Mouse (Mus musculus) heart, embryonic 11.5 days (tissue): ENCODE results near the gene Chchd6. TPM values are rescaled to one million over a fixed set of nuclear protein-coding genes. Genes with fewer than 3 reads are reported as not detected.

Experiments used
- ATAC-seq: fragments of 200-750 bp; cut with Nextera tagmentation; replicated peaks from 2 replicates; pipeline ENCODE4 v1.8.0; 2017; ENCODE audit warnings: moderate library complexity; ENCODE audit not compliant: insufficient number of reproducible peaks, low FRiP score, low TSS enrichment
- H3K27ac ChIP-seq: fragments of 300-500 bp; sonication (generic); 2 replicates; pipeline ENCODE4 v1.5.1; 2014; ENCODE audit warnings: mild to moderate bottlenecking, low read depth, low read length
- H3K27me3 ChIP-seq: fragments of 300-500 bp; sonication (generic); 2 replicates; pipeline ENCODE4 v1.6.1; 2014; ENCODE audit warnings: mild to moderate bottlenecking, low read length, mixed read lengths; ENCODE audit not compliant: control insufficient read depth, insufficient read depth
- H3K36me3 ChIP-seq: fragments of 300-500 bp; sonication (generic); 2 replicates; pipeline ENCODE4 v1.6.1; 2014; ENCODE audit warnings: mild to moderate bottlenecking, low read length, moderate library complexity, mixed read lengths; ENCODE audit not compliant: control insufficient read depth, insufficient read depth
- H3K4me1 ChIP-seq: fragments of 300-500 bp; sonication (generic); 2 replicates; pipeline ENCODE4 v1.6.1; 2014; ENCODE audit warnings: low read length; ENCODE audit not compliant: control insufficient read depth, insufficient read depth
- H3K4me2 ChIP-seq: fragments of 300-500 bp; sonication (generic); 2 replicates; pipeline ENCODE4 v1.6.1; 2014; ENCODE audit warnings: mild to moderate bottlenecking, moderate library complexity
- H3K4me3 ChIP-seq: fragments of 300-500 bp; sonication (generic); 2 replicates; pipeline ENCODE4 v1.5.1; 2014; ENCODE audit warnings: low read depth, low read length
- H3K9ac ChIP-seq: fragments of 300-500 bp; sonication (generic); 2 replicates; pipeline ENCODE4 v1.6.1; 2014; ENCODE audit warnings: mild to moderate bottlenecking, low read depth, low read length, moderate library complexity
- H3K9me3 ChIP-seq: fragments of 300-500 bp; sonication (generic); replicated peaks from 2 replicates; pipeline ENCODE4 v1.6.1; 2016; ENCODE audit warnings: low read length; ENCODE audit not compliant: control insufficient read depth
- WGBS: fragments of 180-500 bp; shearing (Covaris S2); extraction: QIAGEN DNeasy Blood & Tissue Kit; methylation state at CpG from one replicate; pipeline ENCODE4 v1.1.7; 2014; ENCODE audit not compliant: insufficient replicate concordance; 5-methylcytosine and 5-hydroxymethylcytosine counted together
- polyA plus RNA-seq: library from polyadenylated mRNA; unstranded; fragments of >200 nt; fragmentation: Nextera tagmentation; extraction: Ambion mirVana; gene quantifications from 2 replicates; pipeline ENCODE4 v1.2.1, GENCODE M21; 2014

Chchd6 gene
- polyA plus RNA-seq, 1 experiment from 2014 or later: 45.5 TPM

- ATAC-seq: no peak
- 51% methylated on average over 2 of the region's 2 CpGs for WGBS
- H3K4me2 ChIP-seq: no peak overlapping the region
Observed at GRCm38 (mm10) chr6:89508725-89509124, 86.7 kb downstream of the Chchd6 start.

GRCm38 (mm10) chr6:89508263-89508662 is 87.2 kb downstream of the Chchd6 start:
- H3K4me1 ChIP-seq: no peaks in the 10 kb centered on the region
- ATAC-seq: no peak
- no peak overlapping the region for H3K9ac ChIP-seq
- no peaks in the 10 kb centered on the region for H3K9me3 ChIP-seq
- H3K36me3 ChIP-seq: no peaks in the 10 kb centered on the region
- no peaks in the 10 kb centered on the region for H3K27me3 ChIP-seq
- no peak overlapping the region for H3K4me2 ChIP-seq
- H3K4me3 ChIP-seq: no peak overlapping the region
- no peak overlapping the region for H3K27ac ChIP-seq

More at GRCm38 (mm10) chr6:89508725-89509124, 86.7 kb downstream of the Chchd6 start:
- Histone ChIP-seq H3K9ac (no peak overlapping the region), H3K9me3 (no peaks in the 10 kb centered on the region), H3K36me3 (no peaks in the 10 kb centered on the region), H3K27me3 (no peaks in the 10 kb centered on the region), H3K4me1 (no peaks in the 10 kb centered on the region), H3K27ac (no peak overlapping the region), H3K4me3 (no peak overlapping the region)

- Histone ChIP-seq H3K36me3 (no peaks in the 10 kb centered on the region), H3K9ac (no peak overlapping the region), H3K4me1 (0 out of 2 replicates have a peak, but pooled peaks cover 4% of the 10 kb centered on the region), H3K9me3 (no peaks in the 10 kb centered on the region), H3K4me2 (no peak overlapping the region), H3K27ac (no peak overlapping the region), H3K4me3 (no peak overlapping the region), H3K27me3 (no peaks in the 10 kb centered on the region)
- 83% methylated on average over 1 of the region's 1 CpGs for WGBS
- no peak for ATAC-seq
Observed at GRCm38 (mm10) chr6:89499961-89500360, 95.5 kb downstream of the Chchd6 start.

- Histone ChIP-seq H3K9me3 (no peaks in the 10 kb centered on the region), H3K4me2 (no peak overlapping the region), H3K4me3 (no peak overlapping the region), H3K9ac (no peak overlapping the region), H3K4me1 (0 out of 2 replicates have a peak, but pooled peaks cover 4% of the 10 kb centered on the region), H3K27ac (no peak overlapping the region), H3K27me3 (no peaks in the 10 kb centered on the region), H3K36me3 (no peaks in the 10 kb centered on the region)
- WGBS: 38% methylated on average over 6 of the region's 6 CpGs
- no peak for ATAC-seq
Observed at GRCm38 (mm10) chr6:89498764-89499516, 96.5 kb downstream of the Chchd6 start.

GRCm38 (mm10) chr6:89496916-89497315 is 98.5 kb downstream of the Chchd6 start:
- H3K27me3 ChIP-seq: no peaks in the 10 kb centered on the region
- H3K27ac ChIP-seq: no peak overlapping the region
- ATAC-seq: no peak
- H3K9ac ChIP-seq: no peak overlapping the region
- H3K4me2 ChIP-seq: no peak overlapping the region
- 68% methylated on average over 1 of the region's 1 CpGs for WGBS
- H3K9me3 ChIP-seq: no peaks in the 10 kb centered on the region
- no peaks in the 10 kb centered on the region for H3K36me3 ChIP-seq
- H3K4me1 ChIP-seq: 0 out of 2 replicates have a peak, but pooled peaks cover 4% of the 10 kb centered on the region
- no peak overlapping the region for H3K4me3 ChIP-seq

GRCm38 (mm10) chr6:89492368-89492767 is 103.1 kb downstream of the Chchd6 start:
- no peak overlapping the region for H3K27ac ChIP-seq
- H3K4me1 ChIP-seq: 0 out of 2 replicates have a peak, but pooled peaks cover 4% of the 10 kb centered on the region
- no peaks in the 10 kb centered on the region for H3K9me3 ChIP-seq
- H3K9ac ChIP-seq: no peak overlapping the region
- H3K36me3 ChIP-seq: no peaks in the 10 kb centered on the region
- ATAC-seq: no peak
- no peak overlapping the region for H3K4me2 ChIP-seq
- WGBS: 73% methylated on average over 4 of the region's 4 CpGs
- H3K4me3 ChIP-seq: no peak overlapping the region
- H3K27me3 ChIP-seq: no peaks in the 10 kb centered on the region

- Histone ChIP-seq H3K4me3 (no peak overlapping the region), H3K4me2 (no peak overlapping the region), H3K9me3 (no peaks in the 10 kb centered on the region), H3K9ac (no peak overlapping the region), H3K27ac (no peak overlapping the region), H3K27me3 (no peaks in the 10 kb centered on the region), H3K4me1 (no peaks in the 10 kb centered on the region), H3K36me3 (no peaks in the 10 kb centered on the region)
- WGBS: 84% methylated on average over 3 of the region's 3 CpGs
- no peak for ATAC-seq
Observed at GRCm38 (mm10) chr6:89490369-89490768, 105.1 kb downstream of the Chchd6 start.

GRCm38 (mm10) chr6:89489533-89489932 is 105.9 kb downstream of the Chchd6 start:
- ATAC-seq: no peak
- no peak overlapping the region for H3K9ac ChIP-seq

GRCm38 (mm10) chr6:89486055-89486454 is 109.4 kb downstream of the Chchd6 start:
- WGBS: 34% methylated on average over 4 of the region's 4 CpGs
- no peak for ATAC-seq

More at GRCm38 (mm10) chr6:89489533-89489932, 105.9 kb downstream of the Chchd6 start:
- Histone ChIP-seq H3K36me3 (no peaks in the 10 kb centered on the region), H3K4me1 (no peaks in the 10 kb centered on the region), H3K4me3 (no peak overlapping the region), H3K4me2 (no peak overlapping the region), H3K27me3 (no peaks in the 10 kb centered on the region), H3K27ac (no peak overlapping the region), H3K9me3 (no peaks in the 10 kb centered on the region)
- 65% methylated on average over 1 of the region's 1 CpGs for WGBS

More at GRCm38 (mm10) chr6:89486055-89486454, 109.4 kb downstream of the Chchd6 start:
- Histone ChIP-seq H3K4me1 (no peaks in the 10 kb centered on the region), H3K27ac (no peak overlapping the region), H3K36me3 (no peaks in the 10 kb centered on the region), H3K4me2 (no peak overlapping the region), H3K27me3 (no peaks in the 10 kb centered on the region), H3K9me3 (no peaks in the 10 kb centered on the region), H3K9ac (no peak overlapping the region), H3K4me3 (no peak overlapping the region)
